Mouse (Mus musculus) thymus, postnatal 14 days (tissue): ENCODE measurements around the gene Tmem88b.
"Not testable (repeated sequence)": the region's sequence is repeated elsewhere in the genome, so short reads cannot be mapped to it uniquely, and the experiment has no call there.

Experiments used
- DNase-seq: peaks from one replicate; pipeline ENCODE4 v3.0.0; 2021

Gene Tmem88b

DNA sequence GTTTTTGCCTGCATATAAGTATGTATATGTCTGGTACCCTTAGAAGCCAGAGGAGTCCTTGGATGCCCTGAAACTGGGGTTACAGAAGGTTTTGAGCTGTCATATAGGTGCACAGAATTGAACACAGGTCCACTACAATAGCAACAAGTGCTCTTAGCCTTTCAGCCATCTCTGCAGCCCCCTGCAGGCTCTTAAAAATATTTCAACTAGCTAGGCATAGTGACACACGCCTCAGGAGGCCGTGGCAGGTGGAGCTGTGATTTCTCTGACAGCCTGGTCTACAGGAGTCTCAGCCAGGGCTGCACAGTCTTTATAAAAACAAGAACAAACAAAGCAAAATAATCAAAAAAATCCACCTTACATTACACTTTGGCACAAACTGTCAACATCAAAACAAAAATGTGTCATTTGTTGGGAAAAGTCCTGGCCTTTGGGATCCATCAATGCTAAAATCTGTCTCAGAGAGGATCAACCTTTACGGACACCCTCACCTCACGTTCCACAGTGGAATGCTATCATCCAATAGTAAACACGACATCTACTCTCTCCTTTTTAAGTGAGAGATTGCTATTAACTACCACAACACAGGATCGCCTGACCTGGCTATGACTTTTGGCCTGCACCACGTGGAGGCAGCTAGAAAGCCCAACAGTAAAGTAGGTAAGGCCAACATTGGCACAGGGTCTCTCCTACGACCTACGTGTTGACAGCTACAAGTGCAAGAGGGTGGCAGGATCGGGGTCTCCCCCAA lies 25.6 kb downstream of the Tmem88b start:
- peak; percentile 56 for DNase-seq

DNA sequence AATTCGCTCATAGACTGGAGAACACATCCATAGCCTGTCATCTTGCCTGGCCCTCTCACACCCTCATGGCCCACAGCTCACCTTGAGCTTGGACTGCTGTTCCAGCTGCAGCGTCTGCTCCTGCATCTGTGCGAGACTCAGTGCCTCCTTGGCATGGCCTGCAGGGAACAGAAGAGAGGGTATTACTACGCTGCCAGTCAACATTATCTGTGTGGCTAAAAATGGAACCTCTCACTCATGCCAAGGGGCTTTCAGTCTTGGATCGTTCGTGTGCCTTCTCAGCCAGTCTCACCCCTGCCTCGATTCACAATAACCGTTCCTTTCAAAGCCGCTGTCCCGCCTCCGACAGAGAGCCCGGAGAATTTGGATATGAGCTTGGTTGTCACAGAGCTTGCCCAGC lies 28.7 kb downstream of the Tmem88b start:
- no peak for DNase-seq

DNA sequence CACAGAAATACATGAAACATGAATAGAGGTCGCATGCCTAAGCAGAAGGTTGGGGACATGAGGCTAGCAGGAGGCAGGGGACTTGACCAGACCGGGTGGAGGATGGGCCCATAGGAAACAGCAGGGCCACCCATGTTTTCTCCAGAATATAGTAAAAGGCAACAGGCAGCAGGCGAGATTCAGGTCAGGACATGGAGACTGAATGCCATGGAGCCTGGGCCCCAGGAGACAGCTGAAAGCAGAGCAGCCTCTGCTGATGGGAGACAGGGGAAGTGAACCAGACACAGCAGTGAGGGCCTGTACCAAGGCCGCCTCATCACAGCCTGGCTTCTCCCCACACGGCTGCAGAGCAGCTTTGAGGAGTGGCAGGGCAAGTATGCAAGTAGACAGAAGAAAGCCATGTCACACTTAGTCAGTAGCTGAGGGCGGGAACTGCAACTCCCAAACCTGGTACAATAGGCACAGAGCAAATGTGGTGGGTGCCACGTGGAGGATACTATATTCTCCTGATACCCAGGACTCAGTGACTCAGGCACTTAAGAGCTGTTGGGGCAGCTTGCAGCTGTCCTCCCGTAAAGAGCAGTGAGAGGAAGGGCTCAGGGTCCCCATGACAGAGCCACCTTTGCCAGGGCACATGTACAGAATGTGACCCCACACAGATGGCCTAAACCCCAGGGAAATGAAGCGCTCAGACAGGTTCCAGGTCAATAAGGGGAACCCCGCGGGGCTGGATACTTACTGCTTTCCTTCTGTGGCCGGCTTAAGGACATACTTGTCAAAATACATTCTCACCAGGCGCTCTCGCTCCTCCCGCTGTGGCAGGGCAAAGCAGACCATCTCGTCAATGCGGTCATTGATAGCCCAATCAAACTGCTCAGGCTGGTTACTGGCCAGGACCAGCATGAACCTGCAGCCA lies 38.8 kb downstream of the Tmem88b start:
- no peak for DNase-seq

DNA sequence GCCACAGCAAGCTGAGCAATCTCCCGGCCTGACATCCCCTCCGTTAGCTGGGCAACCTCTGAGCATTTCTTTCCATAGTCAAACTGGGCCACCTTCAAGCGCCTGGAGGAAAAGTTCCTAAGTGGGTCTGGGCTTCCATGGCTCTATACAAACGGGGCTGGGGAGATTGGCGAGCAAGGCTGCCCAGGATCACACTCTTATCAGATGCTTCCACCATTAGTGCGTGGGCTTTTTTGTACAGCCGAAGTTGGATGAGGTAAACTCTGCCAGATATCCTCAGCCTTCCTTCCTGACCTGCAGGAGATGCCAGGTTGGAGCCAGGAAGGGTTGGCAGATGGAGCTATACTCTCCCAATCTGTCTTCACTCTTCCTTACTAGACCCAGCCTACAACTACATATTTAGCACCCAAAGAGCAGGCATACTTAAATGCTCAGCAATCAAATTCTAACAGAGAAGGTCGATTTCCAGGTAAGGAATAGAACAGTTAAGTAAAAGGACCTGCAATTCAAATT lies 39.6 kb downstream of the Tmem88b start:
- no peak for DNase-seq

DNA sequence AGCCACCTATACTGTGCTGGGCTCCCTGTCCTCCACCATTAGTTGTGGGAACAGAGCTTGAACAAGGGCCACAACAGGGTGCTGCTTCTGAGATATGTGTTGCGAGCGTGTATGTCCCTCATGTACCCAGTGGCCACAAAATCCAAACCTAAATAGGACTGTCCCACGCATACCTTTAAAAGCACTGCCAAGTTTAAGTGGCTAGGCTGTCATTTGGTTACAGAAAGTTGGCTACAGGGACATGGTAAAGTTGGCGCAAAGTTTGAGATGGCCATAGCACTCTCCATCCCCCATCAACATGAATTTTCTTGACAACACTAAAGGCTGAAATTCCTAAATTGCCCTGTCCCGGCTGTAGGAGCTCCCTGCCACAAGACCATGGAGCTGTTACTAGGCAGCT lies 40.5 kb downstream of the Tmem88b start:
- no peak for DNase-seq

DNA sequence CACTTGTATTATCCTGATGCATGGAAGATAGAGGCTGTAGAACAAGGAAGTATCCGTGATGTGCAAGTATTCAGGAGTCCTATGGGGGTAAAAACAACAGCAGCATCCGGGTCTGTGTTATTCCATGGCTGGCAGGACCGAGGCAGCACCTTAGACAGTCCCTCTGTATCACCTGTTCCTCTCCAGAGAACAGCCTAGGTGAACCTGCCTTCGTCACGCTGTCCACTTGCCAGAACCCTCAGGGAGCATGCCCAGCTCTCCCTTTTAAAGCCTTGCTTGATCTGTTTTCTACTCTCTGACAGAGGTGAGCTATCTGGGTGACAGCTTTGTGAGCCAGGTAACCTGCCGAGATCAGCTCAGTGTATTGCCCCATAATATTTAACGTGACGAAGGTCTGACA lies 41.2 kb downstream of the Tmem88b start:
- DNase-seq: no peak

DNA sequence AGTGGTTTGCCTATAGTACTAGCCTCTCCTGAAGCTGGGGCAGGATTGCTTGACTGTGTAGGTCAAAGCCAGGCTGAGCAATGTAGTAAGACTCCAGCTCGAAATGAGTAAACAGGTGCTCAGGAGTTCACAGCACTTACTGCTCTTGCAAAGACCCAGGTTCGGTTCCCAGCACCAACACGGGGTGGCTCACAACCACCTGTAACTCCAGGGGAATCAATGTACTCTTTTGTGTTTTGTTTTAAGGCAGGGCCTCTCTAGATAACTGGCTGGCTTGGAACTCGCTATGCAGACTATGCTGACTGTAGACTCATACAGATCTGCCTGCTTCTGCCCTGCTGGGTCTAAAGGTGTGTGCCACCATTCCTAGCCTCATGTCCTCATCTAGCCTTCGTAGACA lies 43.0 kb downstream of the Tmem88b start:
- DNase-seq: no peak

DNA sequence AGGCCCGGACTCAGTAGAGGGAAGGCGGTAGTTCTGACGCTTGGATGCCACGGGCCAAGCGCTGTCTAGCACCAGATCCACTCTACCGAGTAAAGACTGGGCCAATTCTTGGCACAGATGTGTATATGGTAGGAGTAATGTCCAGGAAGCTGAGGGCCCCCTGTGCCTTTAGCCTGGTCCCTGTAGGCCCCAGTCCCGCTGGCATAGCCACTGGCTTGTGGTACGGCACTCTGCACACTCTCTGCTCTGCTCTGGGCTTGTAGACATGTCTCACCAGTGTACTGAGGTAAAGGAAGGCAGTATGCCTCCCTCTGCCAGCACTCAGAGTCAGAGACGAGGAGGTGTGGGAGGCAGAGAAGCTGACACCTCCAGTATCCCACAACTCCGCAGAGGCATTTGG lies 45.0 kb downstream of the Tmem88b start:
- not testable (repeated sequence) for DNase-seq

DNA sequence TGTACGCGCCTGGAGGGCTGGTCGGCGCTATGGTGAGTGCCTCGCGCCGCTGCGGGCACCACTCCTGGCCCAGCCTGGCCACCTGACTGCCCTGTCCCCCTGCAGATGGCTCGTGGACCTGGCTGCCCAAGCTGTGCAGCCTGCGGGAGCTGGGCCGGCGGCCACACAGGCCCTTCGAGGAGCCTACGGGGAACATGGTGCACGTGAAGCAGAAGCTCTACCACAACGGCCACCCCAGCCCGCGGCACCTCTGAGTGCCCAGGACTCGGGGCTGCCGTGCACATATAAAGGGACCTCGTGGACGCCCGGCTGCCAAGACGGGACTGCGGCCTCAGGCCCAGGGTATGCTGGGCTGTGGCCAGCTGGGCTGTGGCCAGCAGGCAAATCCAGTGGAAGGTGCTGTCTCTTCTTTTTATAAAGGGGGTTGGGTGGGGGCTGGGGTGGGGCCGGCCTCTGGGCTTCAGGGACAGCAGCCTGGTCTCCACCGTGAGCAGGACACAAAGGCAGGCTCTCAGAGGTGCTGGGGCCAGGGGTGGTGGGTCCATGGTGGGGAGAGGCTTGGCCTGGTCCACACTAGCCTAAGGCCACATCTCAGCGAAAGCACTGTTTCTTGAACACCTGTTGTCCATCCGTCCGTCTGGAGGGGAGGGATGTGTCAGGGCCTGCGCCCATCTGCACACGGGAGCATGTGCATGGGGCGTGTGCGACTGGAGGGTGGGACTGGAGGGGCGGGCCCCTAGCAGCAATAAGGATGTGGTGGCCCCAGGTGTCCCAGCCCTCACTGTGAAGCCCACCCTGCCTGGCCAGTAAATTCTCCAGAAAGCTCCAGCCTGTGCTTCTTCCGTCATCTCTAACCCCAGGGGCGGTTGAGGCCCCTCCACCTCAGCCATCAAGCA lies 45.7 kb downstream of the Tmem88b start:
- no peak for DNase-seq

DNA sequence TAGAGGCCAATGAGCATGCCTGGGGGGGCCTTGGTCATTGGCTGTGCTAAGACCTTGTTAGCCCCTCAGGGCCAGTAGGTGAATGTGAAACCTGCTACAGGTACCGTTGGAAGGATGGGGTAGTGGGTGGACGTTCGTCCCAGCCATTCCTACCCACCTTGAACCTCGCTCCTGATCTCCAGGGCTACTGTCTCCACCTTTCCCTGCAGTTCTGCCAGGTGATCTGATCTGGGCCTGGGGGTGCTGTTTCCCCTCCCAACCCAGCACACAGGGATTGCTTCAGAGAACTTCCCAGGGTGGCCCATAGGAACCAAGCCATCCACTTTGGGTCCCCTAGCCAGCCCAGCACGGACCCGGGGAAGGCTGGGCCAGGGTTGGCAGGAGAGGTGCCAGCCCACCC lies 46.5 kb downstream of the Tmem88b start:
- DNase-seq: no peak

DNA sequence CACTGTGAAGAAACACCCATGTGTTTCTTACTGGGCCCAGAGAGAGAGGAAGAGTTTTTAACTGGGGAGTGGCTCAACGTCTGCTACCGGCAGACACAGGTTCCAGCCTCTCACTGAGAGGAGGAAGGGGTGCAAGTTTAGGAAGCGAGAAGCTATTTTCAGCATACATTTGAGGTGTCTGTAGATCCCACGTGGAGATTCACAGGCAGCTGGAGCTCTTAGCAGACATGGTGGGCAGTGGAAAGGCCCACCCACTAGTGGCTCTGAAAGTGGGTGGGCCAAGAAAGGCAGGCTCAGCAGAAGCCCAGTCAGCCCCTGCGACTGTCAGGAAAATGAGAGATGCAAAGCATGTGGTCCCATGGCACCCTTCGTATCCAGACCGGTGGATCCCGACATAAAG lies 47.4 kb downstream of the Tmem88b start:
- DNase-seq: no peak

DNA sequence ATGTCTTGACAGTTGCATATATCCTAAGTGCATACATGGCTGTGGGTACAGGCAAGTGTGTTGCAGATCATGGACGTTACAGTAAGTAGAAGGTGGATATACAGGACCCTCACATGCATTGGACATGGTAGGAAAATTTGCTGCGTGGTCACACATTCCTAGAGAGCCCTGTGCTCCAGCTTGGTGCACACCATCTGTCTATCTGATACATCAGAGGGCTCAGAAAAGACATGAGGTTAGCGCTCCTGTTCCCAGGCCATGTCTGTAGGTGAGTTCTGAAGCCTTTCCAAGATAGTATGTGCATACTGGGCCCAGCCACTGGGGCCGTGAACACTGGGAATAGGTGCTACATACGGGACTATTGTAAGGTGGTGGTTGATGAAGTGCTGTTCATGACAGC lies 49.3 kb downstream of the Tmem88b start:
- DNase-seq: no peak

DNA sequence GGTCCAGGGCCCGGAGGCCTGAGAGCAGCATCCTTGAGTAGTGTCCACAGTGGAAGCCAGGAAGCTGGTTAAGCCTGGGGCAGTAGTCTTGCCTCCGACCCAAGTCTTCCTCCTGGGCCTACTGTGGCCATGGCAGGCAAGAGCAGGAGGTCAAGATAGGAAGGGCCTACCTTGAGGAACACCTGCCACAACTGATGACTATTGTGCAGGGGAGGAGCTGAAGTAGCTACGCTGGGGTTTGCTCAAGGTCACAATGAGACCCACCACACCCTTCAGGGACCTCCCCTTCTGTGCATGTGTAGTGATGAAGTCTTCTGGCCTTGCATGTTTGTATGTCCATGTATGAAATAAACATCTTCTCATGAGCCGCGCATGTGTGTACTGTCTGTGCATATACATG lies 49.9 kb downstream of the Tmem88b start:
- DNase-seq: no peak

DNA sequence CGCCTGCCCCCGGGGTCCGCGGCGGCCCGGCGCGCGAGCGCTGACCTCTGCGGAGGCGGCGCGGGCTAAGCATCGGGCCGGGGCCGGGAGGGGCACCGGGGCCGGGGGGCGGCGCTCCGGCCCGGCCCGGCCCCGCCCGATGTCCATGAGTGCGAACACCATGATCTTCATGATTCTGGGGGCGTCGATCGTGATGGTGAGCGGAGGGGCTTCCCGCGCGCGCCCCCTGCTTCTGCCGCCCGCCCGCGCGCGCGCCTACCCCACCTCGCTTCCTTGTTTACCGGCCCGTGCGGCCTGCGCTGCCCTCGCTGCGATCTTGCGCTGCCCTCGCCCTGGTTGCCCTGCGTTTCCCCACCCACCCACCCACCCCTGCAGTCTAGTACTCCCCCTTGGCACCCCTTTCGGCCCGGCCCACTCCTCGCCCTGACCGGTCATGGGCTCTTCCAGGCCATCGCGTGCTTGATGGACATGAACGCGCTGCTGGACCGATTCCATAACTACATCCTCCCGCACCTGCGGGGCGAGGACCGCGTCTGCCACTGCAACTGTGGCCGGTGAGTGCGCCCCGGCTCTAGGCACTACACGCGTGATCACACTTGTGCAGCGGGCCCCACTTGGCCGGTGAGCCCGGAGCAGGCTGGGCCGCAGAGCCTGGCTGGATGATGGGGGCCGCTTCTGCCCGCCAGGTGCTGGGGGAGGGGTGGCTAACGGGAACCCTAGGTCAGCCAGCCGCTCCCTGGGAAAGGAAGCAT lies 50.5 kb downstream of the Tmem88b start:
- peak; percentile 71 for DNase-seq

DNA sequence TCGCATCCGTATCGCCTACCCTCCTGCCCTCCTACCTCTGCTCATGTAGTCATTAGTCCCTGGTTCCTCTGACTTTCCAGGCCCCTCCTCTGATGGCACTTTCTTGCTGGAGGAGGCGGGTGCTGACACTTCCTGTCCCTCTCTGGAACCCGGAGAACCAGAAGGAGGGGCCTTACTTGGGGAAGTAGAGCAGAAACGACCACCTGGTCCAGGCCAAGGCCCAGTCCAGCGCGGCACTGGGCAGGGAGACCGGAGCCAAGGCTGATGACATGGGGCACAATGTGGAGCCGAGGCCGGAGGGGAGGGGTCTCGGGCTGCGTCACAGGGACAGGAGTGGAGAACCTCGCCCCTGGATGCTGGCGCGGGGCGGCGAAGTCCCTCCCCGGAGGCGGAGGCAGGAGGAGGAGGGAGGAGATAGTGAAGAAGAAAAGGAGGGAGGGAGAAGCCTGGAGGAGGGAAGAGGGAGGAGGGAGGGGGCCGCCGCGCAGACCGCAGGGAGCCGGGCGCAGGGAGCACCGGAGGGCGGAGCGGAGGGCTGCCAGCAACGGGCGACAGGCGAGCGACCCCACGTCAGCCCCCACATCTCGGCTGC lies 51.2 kb downstream of the Tmem88b start, which contains the start of gene Tmem240:
TSS of gene Tmem240 (plus strand) at position 451 of the 592 bp plus-strand sequence.
- peak; percentile 89 for DNase-seq

DNA sequence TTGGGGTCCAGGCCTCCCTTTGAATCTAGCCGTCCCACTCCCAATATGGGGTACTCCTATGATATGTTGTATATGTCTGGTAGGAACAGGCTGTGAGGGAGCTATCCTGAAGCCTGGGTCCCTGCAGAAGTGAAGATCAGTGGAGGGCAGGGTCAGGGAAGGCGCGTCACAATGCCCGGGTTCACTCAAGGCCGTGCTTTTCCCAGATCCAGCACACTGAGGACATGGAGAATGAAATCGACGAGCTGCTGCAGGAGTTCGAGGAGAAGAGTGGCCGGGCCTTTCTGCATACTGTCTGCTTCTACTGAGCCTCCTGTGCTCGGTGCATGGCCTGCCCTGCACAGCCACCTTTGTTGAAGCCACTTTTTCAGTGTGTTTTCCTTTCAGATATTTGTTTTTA lies 52.4 kb downstream of the Tmem88b start:
- no peak for DNase-seq
